Mouse (Mus musculus) MEL (cell line): ENCODE data around the gene Hipk1. TPM values are rescaled to one million over a fixed set of nuclear protein-coding genes. Genes with fewer than 3 reads are reported as not detected.

Experiments
- DNase-seq: peaks from one replicate; pipeline ENCODE4 v3.0.0; 2011; ENCODE audit warnings: low read depth, low spot score
- H3K27ac ChIP-seq: 2 replicates; pipeline ENCODE4 v1.5.1; 2012; ENCODE audit warnings: low read depth, mild to moderate bottlenecking, control low read depth, low read length, moderate library complexity; ENCODE audit not compliant: control insufficient read depth
- H3K27me3 ChIP-seq, 2 experiments: fragments of 150-350 bp in 1 of 2; sonication (generic) in 1 of 2; 2 replicates each; pipeline ENCODE4 v1.6.1; 2012; ENCODE audit warnings: low read length in 2 of 2, mild to moderate bottlenecking in 2 of 2, improper control_type of control experiment in 1 of 2, moderate library complexity in 1 of 2; ENCODE audit not compliant: insufficient read depth in 2 of 2, control insufficient read depth in 1 of 2
- H3K36me3 ChIP-seq, 2 experiments: 2 replicates each; pipeline ENCODE4 v1.6.1; 2012 to 2014; ENCODE audit warnings: low read length in 2 of 2, improper control_type of control experiment in 1 of 2, inconsistent platforms in 1 of 2, mild to moderate bottlenecking in 1 of 2; ENCODE audit not compliant: insufficient read depth in 2 of 2, control insufficient read depth in 1 of 2
- H3K4me1 ChIP-seq, 2 experiments: fragments of 150-350 bp in 1 of 2; sonication (generic) in 1 of 2; 2 replicates each; pipeline ENCODE4 v1.6.1; 2012; ENCODE audit warnings: low read length in 2 of 2, improper control_type of control experiment in 1 of 2, mild to moderate bottlenecking in 1 of 2; ENCODE audit not compliant: insufficient read depth in 2 of 2, control insufficient read depth in 1 of 2
- H3K4me3 ChIP-seq, 2 experiments: fragments of 150-350 bp in 1 of 2; sonication (generic) in 1 of 2; 2 replicates each; pipeline ENCODE4 v1.5.1; 2012; ENCODE audit warnings: low read depth in 2 of 2, low read length in 2 of 2, mild to moderate bottlenecking in 2 of 2, moderate library complexity in 2 of 2, control low read depth in 1 of 2, improper control_type of control experiment in 1 of 2; ENCODE audit not compliant: control insufficient read depth in 1 of 2, insufficient read depth in 1 of 2
- H3K79me2 ChIP-seq: 2 replicates; pipeline ENCODE4 v1.6.1; 2012; ENCODE audit warnings: mild to moderate bottlenecking, low read length, moderate library complexity; ENCODE audit not compliant: control insufficient read depth, poor library complexity, insufficient read depth
- H3K9ac ChIP-seq: 2 replicates; pipeline ENCODE4 v1.6.1; 2012; ENCODE audit warnings: low read depth, mild to moderate bottlenecking, control low read depth, low read length, moderate library complexity; ENCODE audit not compliant: control insufficient read depth, poor library complexity, severe bottlenecking
- H3K9me3 ChIP-seq: fragments of 150-350 bp; sonication (generic); replicated peaks from 2 replicates; pipeline ENCODE4 v1.6.1; 2012; ENCODE audit warnings: mild to moderate bottlenecking, low read length, improper control_type of control experiment, moderate library complexity; ENCODE audit not compliant: insufficient read depth
- BHLHE40 ChIP-seq: IDR thresholded peaks from 2 replicates; pipeline ENCODE4 v1.6.1; 2012; ENCODE audit warnings: low read depth, mild to moderate bottlenecking, inconsistent platforms, low read length, improper control_type of control experiment, borderline replicate concordance
- CHD2 ChIP-seq: IDR thresholded peaks from 2 replicates; pipeline ENCODE4 v1.6.1; 2011; ENCODE audit warnings: low read length, improper control_type of control experiment
- ELF1 ChIP-seq: IDR thresholded peaks from 2 replicates; pipeline ENCODE4 v1.6.1; 2014; ENCODE audit warnings: low read depth, mild to moderate bottlenecking, inconsistent platforms, low read length, improper control_type of control experiment, moderate library complexity
- EP300 ChIP-seq, 2 experiments: IDR thresholded peaks; 2 replicates each; pipeline ENCODE4 v1.6.1; 2011; ENCODE audit warnings: improper control_type of control experiment in 2 of 2, low read length in 2 of 2, low read depth in 1 of 2, mild to moderate bottlenecking in 1 of 2
- GATA1 ChIP-seq: IDR thresholded peaks from 2 replicates; pipeline ENCODE4 v1.6.1; 2011; ENCODE audit warnings: low read depth, low read length, improper control_type of control experiment
- JUND ChIP-seq: IDR thresholded peaks from 2 replicates; pipeline ENCODE4 v1.6.1; 2011; ENCODE audit warnings: low read depth, mild to moderate bottlenecking, improper control_type of control experiment, low read length
- KAT2A ChIP-seq: conservative IDR thresholded peaks from 2 replicates; pipeline ENCODE4 v1.6.1; 2012; ENCODE audit warnings: low read depth, low read length, improper control_type of control experiment, inconsistent platforms
- MAFK ChIP-seq: IDR thresholded peaks from 2 replicates; pipeline ENCODE4 v1.6.1; 2011; ENCODE audit warnings: low read depth, mild to moderate bottlenecking, low read length, improper control_type of control experiment, borderline replicate concordance
- MAX ChIP-seq: IDR thresholded peaks from 2 replicates; pipeline ENCODE4 v1.6.1; 2011; ENCODE audit warnings: low read length, improper control_type of control experiment
- MAZ ChIP-seq: IDR thresholded peaks from 2 replicates; pipeline ENCODE4 v1.6.1; 2012; ENCODE audit warnings: low read depth, mild to moderate bottlenecking, inconsistent platforms, low read length, improper control_type of control experiment
- MEF2A ChIP-seq: IDR thresholded peaks from 2 replicates; pipeline ENCODE4 v1.6.1; 2014; ENCODE audit warnings: low read depth, mild to moderate bottlenecking, inconsistent platforms, low read length, improper control_type of control experiment; ENCODE audit not compliant: poor library complexity, insufficient replicate concordance, severe bottlenecking; ENCODE audit errors: extremely low read depth
- MYC ChIP-seq: IDR thresholded peaks from 2 replicates; pipeline ENCODE4 v1.6.1; 2011; ENCODE audit warnings: low read depth, mild to moderate bottlenecking, low read length, improper control_type of control experiment, moderate library complexity
- NELFE ChIP-seq: IDR thresholded peaks from 2 replicates; pipeline ENCODE4 v1.6.1; 2011; ENCODE audit warnings: low read depth, low read length, improper control_type of control experiment
- NRF1 ChIP-seq: IDR thresholded peaks from 2 replicates; pipeline ENCODE4 v1.6.1; 2014; ENCODE audit warnings: low read depth, mild to moderate bottlenecking, inconsistent platforms, low read length, improper control_type of control experiment, moderate library complexity; ENCODE audit not compliant: poor library complexity, insufficient read depth, severe bottlenecking
- POLR2A ChIP-seq, 2 experiments: IDR thresholded peaks; 2 replicates each; pipeline ENCODE4 v1.6.1; 2011 to 2012; ENCODE audit warnings: low read length in 2 of 2, mild to moderate bottlenecking in 2 of 2, control low read depth in 1 of 2, improper control_type of control experiment in 1 of 2, low read depth in 1 of 2, moderate library complexity in 1 of 2; ENCODE audit not compliant: control insufficient read depth in 1 of 2, insufficient read depth in 1 of 2, poor library complexity in 1 of 2
- POLR2AphosphoS2 ChIP-seq: IDR thresholded peaks from 2 replicates; pipeline ENCODE4 v1.6.1; 2011; ENCODE audit warnings: low read length, improper control_type of control experiment
- POLR2AphosphoS5 ChIP-seq: IDR thresholded peaks from 2 replicates; pipeline ENCODE4 v1.6.1; 2012; ENCODE audit warnings: low read depth, borderline replicate concordance, mild to moderate bottlenecking, inconsistent platforms, low read length, moderate library complexity, mixed read lengths
- RAD21 ChIP-seq: IDR thresholded peaks from 2 replicates; pipeline ENCODE4 v1.6.1; 2011; ENCODE audit warnings: mild to moderate bottlenecking, low read depth, low read length, improper control_type of control experiment
- RCOR1 ChIP-seq: IDR thresholded peaks from 2 replicates; pipeline ENCODE4 v1.6.1; 2012; ENCODE audit warnings: low read depth, mild to moderate bottlenecking, inconsistent platforms, low read length, improper control_type of control experiment
- SIN3A ChIP-seq: IDR thresholded peaks from 2 replicates; pipeline ENCODE4 v1.6.1; 2012; ENCODE audit warnings: low read length, improper control_type of control experiment, inconsistent platforms
- SMC3 ChIP-seq: IDR thresholded peaks from 2 replicates; pipeline ENCODE4 v1.6.1; 2011; ENCODE audit warnings: low read depth, low read length, improper control_type of control experiment
- TAL1 ChIP-seq: IDR thresholded peaks from 2 replicates; pipeline ENCODE4 v1.6.1; 2012; ENCODE audit warnings: mild to moderate bottlenecking, inconsistent platforms, low read length, moderate library complexity, mixed read lengths
- TBP ChIP-seq: IDR thresholded peaks from 2 replicates; pipeline ENCODE4 v1.8.0; 2011; ENCODE audit warnings: low read depth, low read length, improper control_type of control experiment
- UBTF ChIP-seq: IDR thresholded peaks from 2 replicates; pipeline ENCODE4 v1.6.1; 2012; ENCODE audit warnings: low read depth, mild to moderate bottlenecking, inconsistent platforms, low read length, improper control_type of control experiment, moderate library complexity, borderline replicate concordance; ENCODE audit not compliant: insufficient read depth
- USF2 ChIP-seq, 2 experiments: IDR thresholded peaks; 2 replicates each; pipeline ENCODE4 v1.6.1; 2011 to 2012; ENCODE audit warnings: improper control_type of control experiment in 2 of 2, low read length in 2 of 2, borderline replicate concordance in 1 of 2, inconsistent platforms in 1 of 2, low read depth in 1 of 2, mild to moderate bottlenecking in 1 of 2; ENCODE audit not compliant: insufficient read depth in 1 of 2
- ZC3H11A ChIP-seq: IDR thresholded peaks from 2 replicates; pipeline ENCODE4 v1.6.1; 2012; ENCODE audit warnings: low read depth, mild to moderate bottlenecking, inconsistent platforms, low read length, improper control_type of control experiment
- ZMIZ1 ChIP-seq: IDR thresholded peaks from 2 replicates; pipeline ENCODE4 v1.6.1; 2012; ENCODE audit warnings: low read depth, mild to moderate bottlenecking, inconsistent platforms, low read length, improper control_type of control experiment, moderate library complexity
- ZNF384 ChIP-seq: IDR thresholded peaks from 2 replicates; pipeline ENCODE4 v1.6.1; 2012; ENCODE audit warnings: low read depth, mild to moderate bottlenecking, inconsistent platforms, low read length, improper control_type of control experiment
- polyA plus RNA-seq, 2 experiments: library from polyadenylated mRNA; stranded (reverse) in 1 of 2; unstranded in 1 of 2; fragments of >175 nt in 1 of 2; fragments of >200 nt in 1 of 2; gene quantifications; 2 replicates each; pipeline versions ENCODE4 v1.2.1 to v1.2.4; 2012; ENCODE audit warnings: low replicate concordance in 2 of 2, low read depth in 1 of 2; ENCODE audit not compliant: insufficient read length in 2 of 2, insufficient read depth in 1 of 2, missing spikeins in 1 of 2
- total RNA-seq: library from RNA; depleted of rRNA; stranded (reverse); fragments of 300-350 nt; gene quantifications from 2 replicates; pipeline ENCODE4 v1.2.3, GENCODE M21; 2012

The Hipk1 gene
- total and polyA plus RNA-seq, 3 experiments, result 16.7 to 28.7 TPM; not detected in 1

- peaks cover 4 to 6% of the 10 kb centered on the region in 2 experiments; a peak in 3 of 4 replicates for H3K4me1 ChIP-seq
- peak overlapping the region; percentile 97 for H3K27ac ChIP-seq
- peaks cover 0 to 13% of the 10 kb centered on the region in 2 experiments for H3K36me3 ChIP-seq
- H3K27me3 ChIP-seq, result no peaks in the 10 kb centered on the region
- peaks cover 19% of the 10 kb centered on the region for H3K79me2 ChIP-seq
- H3K9me3 ChIP-seq, result no peaks in the 10 kb centered on the region
- peak overlapping the region; percentile 100 for H3K9ac ChIP-seq
- peak overlapping the region; percentile 83 to 100 for H3K4me3 ChIP-seq
- DNase-seq, result no peak
- peak; percentile 6; the same call in 1 of the 2 replicates for TF ChIP-seq SMC3
- TF ChIP-seq MEF2A, result no peak
- TF ChIP-seq RCOR1, result no peak
- TF ChIP-seq JUND, result no peak
These were observed 18.4 kb upstream of the Hipk1 start for GRCm38 (mm10) chr3:103809799-103810150.

DNA sequence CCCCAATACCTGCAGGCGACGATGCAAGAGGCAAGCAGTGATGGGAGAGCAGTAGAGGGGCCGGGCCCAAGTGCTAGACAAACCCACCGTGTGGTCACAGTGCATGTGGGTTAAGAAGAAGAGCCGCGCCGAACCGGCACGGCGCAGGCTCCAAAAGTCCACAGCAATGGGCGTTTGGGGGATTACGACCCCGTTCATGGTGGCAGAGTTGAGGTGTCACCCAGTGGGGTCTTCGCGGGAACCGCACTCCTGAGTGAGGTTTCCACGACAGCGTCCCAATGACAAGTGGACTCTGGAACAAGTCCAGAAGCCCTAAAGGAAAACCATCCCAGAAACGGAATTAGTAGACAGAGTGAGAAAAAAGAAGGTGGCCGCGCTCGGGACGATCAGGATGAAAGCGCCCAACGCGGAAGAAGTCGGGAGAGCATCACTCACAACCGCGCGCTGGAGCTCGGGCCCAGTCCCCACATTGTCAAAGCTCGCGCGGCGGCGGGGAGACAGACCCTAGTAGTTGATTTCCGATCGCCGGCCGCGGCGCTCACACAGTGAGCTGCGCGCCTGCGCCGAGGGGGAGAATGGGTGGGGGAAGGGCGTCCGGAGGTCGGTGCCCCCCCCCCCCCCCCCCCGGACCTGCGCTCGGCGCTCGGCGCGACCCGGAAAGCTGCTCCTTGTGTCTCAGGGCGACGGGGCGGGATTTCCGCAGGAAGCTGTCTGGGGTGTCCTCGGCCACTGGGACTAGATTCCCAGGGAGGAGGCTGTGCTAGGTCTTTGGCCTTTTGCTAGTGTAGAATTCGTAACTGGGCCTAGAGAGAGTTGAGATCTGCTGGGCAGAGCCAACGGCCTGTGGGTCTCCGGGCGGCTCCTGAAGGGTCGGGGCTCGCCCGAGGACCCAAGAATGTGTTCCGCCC, 17.8 kb upstream of the Hipk1 start, which contains the start of the genes Dclre1b, Ap4b1 and Gm43064:
Gene Dclre1b, minus strand, starts transcription at position 554 of the 908 bp plus-strand sequence.
Gene Ap4b1, plus strand, starts transcription at position 630 of the 908 bp plus-strand sequence.
Gene Gm43064, plus strand, starts transcription at position 683 of the 908 bp plus-strand sequence.
- Histone ChIP-seq H3K36me3 (peaks cover 0 to 16% of the 10 kb centered on the region in 2 experiments), H3K27me3 (no peaks in the 10 kb centered on the region), H3K79me2 (peaks cover 19% of the 10 kb centered on the region), H3K9ac (peak within 1 kb of the TSS; percentile 100), H3K27ac (peak within 1 kb of the TSS; percentile 97), H3K4me3 (peak within 1 kb of the TSS; percentile 83 to 100), H3K4me1 (peaks cover 4 to 9% of the 10 kb centered on the region in 2 experiments; a peak in 3 of 4 replicates), H3K9me3 (no peaks in the 10 kb centered on the region)
- DNase-seq, result peak; percentile 96
- peak; percentile 73 for TF ChIP-seq ZMIZ1
- peak; percentile 71 for TF ChIP-seq POLR2AphosphoS2
- TF ChIP-seq NRF1, result peak; percentile 84
- TF ChIP-seq EP300 (IDR thresholded peaks at IDR 0.05; ENCODE audit: low read depth in 1 of 2, low read length in 2 of 2), result peak in 1 of 2 experiments; percentile 46; a peak in 1 of 4 replicates
- peak; percentile 95; the same call in 1 of the 2 replicates for TF ChIP-seq MAZ
- no peak for TF ChIP-seq USF2 (IDR thresholded peaks at IDR 0.05; ENCODE audit: borderline replicate concordance in 1 of 2, insufficient read depth in 1 of 2, low read depth in 1 of 2, low read length in 2 of 2)
- TF ChIP-seq SIN3A, result peak; percentile 95
- no peak for TF ChIP-seq ZNF384
- peak; percentile 86 for TF ChIP-seq ELF1
- peak; percentile 80 for TF ChIP-seq NELFE
- TF ChIP-seq UBTF, result no peak
- 0 out of 2 replicates have a peak, but pooled peaks have one; percentile 16 for TF ChIP-seq RCOR1
- TF ChIP-seq KAT2A, result peak; percentile 65; the same call in 1 of the 2 replicates
- TF ChIP-seq POLR2A (IDR thresholded peaks at IDR 0.05; ENCODE audit: control insufficient read depth in 1 of 2, insufficient read depth in 1 of 2, low read depth in 1 of 2, low read length in 2 of 2, poor library complexity in 1 of 2), result peak; percentile 82 to 89
- peak; percentile 65 for TF ChIP-seq TBP
- peak; percentile 73 for TF ChIP-seq CHD2
- no peak for TF ChIP-seq JUND
- TF ChIP-seq RAD21, result no peak
- no peak for TF ChIP-seq GATA1
- TF ChIP-seq POLR2AphosphoS5, result no peak
- 0 out of 2 replicates have a peak, but pooled peaks have one; percentile 10 for TF ChIP-seq BHLHE40
- TF ChIP-seq MEF2A, result no peak
- peak; percentile 6; the same call in 1 of the 2 replicates for TF ChIP-seq SMC3
- TF ChIP-seq MAFK, result no peak
- TF ChIP-seq TAL1, result no peak
- TF ChIP-seq MAX, result peak; percentile 63
- TF ChIP-seq MYC, result peak; percentile 81
- TF ChIP-seq ZC3H11A, result no peak
